Mouse (Mus musculus): ENCODE measurements around the gene Ccdc77.
"Not testable (repeated sequence)": the region's sequence is repeated elsewhere in the genome, so short reads cannot be mapped to it uniquely, and the experiment has no call there.

The Ccdc77 gene

DNA sequence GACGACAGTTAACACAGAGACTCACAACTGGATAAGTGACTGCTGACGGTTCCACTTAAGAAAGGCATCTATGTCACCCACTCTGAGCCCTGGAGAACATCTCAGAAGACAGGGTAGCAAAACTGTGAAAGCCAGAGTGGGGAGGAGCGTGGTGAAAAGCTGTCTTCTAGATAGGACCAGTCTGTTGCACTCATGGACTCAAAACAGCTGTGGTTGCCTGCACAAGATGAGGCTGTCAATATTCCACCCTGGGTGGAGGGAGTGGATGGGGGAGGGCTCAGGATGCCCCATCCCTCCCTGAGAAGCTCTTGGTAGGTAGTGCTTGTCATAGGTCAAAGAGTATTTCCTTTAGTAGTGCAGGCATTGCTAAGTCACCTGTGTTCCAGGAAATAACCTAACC lies 54.4 kb downstream of the Ccdc77 start:
- no peak for DNase-seq

GRCm38 (mm10) chr6:120309338-120309737 lies 54.8 kb downstream of the Ccdc77 start:
- DNase-seq = peak; percentile 63 to 89

GRCm38 (mm10) chr6:120306859-120307594 lies 57.1 kb downstream of the Ccdc77 start:
- no peak for DNase-seq

DNA sequence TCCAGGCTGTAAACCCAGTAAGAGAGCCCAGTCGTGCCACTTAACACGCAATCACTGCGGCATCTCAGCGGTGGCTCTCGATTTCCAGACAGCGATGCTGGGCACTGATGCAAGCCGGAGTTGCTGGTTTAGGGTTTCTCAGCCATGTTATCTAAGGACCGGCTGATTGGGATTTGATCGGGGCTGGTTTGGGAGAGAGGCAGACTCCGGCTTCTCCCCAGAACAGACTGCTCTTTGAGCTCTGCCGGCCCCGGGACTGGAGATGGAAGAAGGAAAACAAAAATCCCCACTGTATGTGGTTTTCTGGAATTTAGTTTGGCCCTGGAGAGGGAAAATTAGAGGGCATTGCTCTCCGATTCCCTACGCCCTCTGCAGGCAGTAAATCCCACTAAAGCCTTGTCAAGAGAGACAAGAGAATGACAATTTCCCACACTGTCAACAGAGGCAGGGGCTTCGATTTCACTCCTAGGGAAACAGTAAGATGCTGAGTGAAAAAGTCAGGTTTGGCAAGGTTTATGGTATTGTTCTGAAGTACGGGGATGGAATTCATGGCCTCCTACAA lies 61.3 kb downstream of the Ccdc77 start:
- peak in 1 of 2 experiments; percentile 24 for DNase-seq

- DNase-seq = peak; percentile 62 to 63
Measured at GRCm38 (mm10) chr6:120301137-120301536, 63.0 kb downstream of the Ccdc77 start.

- DNase-seq = not testable (repeated sequence)
Measured at GRCm38 (mm10) chr6:120296589-120296988, 67.6 kb downstream of the Ccdc77 start.

- peak; percentile 87 to 92 for DNase-seq
Measured at GRCm38 (mm10) chr6:120294785-120295133, 69.4 kb downstream of the Ccdc77 start.

DNA sequence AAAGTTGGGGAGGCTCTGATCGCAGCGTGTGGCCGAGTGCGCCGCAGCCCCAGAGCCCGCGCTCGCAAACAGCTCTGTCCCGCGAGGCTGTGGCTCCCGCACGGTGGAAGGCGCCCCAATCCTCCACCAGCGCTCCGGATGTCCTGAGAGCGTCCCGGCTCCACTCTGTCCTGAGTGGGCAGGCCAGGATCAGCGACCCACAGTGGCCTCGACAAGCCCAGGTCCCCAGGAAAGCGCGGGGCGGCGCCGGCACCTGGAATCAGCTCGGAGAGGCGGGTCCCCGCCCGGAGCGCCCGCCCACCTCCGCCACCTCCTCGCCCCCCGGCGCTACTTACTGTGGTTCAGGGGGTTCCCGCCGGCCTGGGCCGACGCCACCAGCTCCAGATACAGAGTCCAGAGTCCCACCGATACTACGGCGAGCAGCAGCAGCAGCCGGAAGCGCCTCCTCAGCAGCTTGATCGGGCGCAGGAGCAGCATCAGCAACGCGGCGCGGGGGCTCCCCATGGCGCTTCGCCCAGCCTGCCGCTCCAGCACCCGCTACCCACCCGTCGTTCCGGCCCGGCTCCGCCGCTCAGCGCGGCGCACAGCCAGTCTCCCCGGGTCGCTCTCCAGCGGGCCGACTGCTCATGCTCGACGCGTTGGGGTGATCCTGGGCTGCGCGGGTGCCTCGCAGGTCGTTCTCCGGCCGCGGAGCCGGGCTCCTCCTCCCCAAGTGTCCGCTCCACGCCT lies 70.0 kb downstream of the Ccdc77 start, which contains the start of the genes D330020A13Rik and B4galnt3:
D330020A13Rik (plus strand) TSS at position 309 of the 729 bp plus-strand sequence.
B4galnt3 (minus strand) TSS at position 504 of the 729 bp plus-strand sequence.
- peak; percentile 62 to 81 for DNase-seq

DNA sequence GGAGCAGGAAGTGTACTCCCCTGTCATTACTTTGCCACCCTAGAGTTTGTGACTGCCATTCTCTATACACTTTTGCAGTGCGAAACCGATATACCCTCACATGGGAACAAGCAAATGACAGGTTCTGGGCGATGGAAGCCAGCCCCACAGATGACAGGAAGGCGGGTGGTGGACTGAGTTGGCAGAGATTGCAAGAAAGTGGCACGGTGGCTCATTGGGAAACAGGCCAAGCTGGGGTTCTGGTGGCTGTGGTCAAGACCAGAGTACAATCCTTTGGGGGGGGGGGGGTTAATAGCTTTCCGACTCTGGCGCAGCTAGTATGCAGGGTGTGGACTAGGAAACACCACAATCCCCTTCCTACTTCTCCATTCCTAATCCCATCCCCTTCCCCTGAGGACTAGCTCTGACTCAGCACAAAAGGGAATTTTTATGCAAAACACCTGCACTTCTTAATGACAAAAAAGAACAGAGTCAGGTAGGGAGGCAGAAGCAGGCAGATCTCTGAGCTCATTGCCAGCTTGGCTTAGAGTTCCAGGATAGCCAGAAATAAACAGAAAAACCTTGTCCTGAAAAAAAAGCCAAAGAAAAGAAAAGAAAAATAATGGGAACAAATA lies 72.7 kb downstream of the Ccdc77 start:
- DNase-seq = no peak

- no peak for DNase-seq
Measured at GRCm38 (mm10) chr6:120289430-120289829, 74.7 kb downstream of the Ccdc77 start.

GRCm38 (mm10) chr6:120288541-120288940 lies 75.6 kb downstream of the Ccdc77 start:
- no peak for DNase-seq

- peak; percentile 21 to 61 for DNase-seq
Measured at GRCm38 (mm10) chr6:120287279-120287678, 76.9 kb downstream of the Ccdc77 start.

- no peak for DNase-seq
Measured at GRCm38 (mm10) chr6:120276874-120277449, 87.2 kb downstream of the Ccdc77 start.

DNA sequence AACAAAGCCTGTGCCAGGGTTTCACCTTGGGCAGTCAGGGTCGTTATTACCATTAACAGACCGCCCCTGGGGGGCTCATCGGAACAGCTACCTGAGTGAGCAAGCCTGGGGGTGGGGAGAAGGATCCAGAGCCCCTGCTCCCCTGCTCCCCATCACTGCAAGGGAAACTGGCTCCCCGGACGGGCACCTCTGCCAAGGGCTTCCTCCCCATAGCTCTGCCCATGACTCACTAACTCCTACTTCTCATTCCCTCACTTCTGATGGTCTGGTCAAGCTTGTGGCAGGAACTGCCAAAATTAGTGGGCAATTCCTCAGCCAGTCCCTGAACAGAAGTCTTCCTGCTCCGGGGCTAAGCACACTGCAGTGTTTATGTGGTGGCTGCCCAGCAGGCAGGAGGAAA lies 88.9 kb downstream of the Ccdc77 start:
- no peak for DNase-seq

- DNase-seq = no peak
Measured at GRCm38 (mm10) chr6:120274887-120275286, 89.3 kb downstream of the Ccdc77 start.

Data from kidney, postnatal 25 days (tissue).